Mouse (Mus musculus) E14TG2a.4 (cell line): ENCODE results near the gene Rbm25.

Source experiments
- H3K27me3 ChIP-seq: 2 replicates; pipeline ENCODE4 v1.6.1; 2014; ENCODE audit warnings: low read length, control low read depth; ENCODE audit not compliant: insufficient read depth
- H3K36me3 ChIP-seq: 2 replicates; pipeline ENCODE4 v1.6.1; 2014; ENCODE audit warnings: low read length, control low read depth; ENCODE audit not compliant: insufficient read depth
- H3K4me1 ChIP-seq: replicated peaks from 2 replicates; pipeline ENCODE4 v1.6.1; 2014; ENCODE audit warnings: low read depth, low read length, control low read depth
- H3K4me3 ChIP-seq: replicated peaks from 2 replicates; pipeline ENCODE4 v1.5.1; 2014; ENCODE audit warnings: mild to moderate bottlenecking, low read length
- H3K9me3 ChIP-seq: 2 replicates; pipeline ENCODE4 v1.6.1; 2014; ENCODE audit warnings: low read length, control low read depth
- CTCF ChIP-seq: conservative IDR thresholded peaks from 2 replicates; pipeline ENCODE4 v1.5.1; 2014; ENCODE audit warnings: low read length
- NANOG ChIP-seq: IDR thresholded peaks from 2 replicates; pipeline ENCODE4 v1.6.1; 2014; ENCODE audit warnings: borderline replicate concordance, low read length, mixed read lengths
- POU5F1 ChIP-seq: IDR thresholded peaks from 2 replicates; pipeline ENCODE4 v1.6.1; 2014; ENCODE audit warnings: low read length, borderline replicate concordance

The Rbm25 gene

DNA sequence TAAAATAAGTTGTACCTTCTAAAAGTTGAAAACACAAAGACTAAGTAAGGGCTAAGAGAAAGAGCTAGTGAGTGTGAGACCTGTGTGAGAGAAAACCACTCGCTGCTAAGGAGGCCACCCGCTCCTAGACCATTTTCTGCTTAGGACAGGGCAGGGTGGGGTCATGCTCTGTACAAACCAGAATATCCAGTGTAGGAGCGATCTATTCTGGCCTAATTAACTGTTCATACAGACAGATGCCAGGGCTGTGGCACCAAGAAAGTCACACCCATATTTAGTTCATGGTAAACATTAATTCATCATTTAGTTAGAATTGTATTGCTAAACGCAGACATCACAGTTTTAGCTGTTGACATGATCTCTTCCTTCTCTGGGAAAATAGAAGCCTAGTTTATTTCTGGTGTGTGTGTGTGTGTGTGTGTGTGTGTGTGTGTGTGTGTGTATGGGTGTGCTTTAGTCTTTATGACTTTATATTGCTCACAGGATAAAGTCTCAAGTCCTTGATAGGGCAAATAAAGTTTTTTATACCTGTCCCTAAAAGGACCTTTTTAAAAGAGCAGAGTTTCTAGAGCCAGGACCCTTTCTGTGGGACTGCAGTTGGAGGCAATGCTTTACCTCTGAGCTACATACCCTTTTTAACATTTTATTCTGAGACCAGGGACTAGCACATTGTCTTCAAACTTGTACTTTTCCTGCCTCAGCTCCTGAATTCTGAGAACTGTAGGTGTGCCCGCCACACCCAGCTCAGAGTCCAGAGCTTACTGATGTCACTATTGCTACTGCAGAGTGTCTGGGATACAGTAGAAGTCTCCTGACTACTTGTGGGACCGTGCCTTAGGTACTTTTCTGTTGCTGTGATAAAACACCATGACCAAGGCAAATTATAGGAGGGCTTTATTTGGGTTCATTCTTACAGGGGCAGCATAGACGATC lies 77.4 kb downstream of the Rbm25 start:
- Histone ChIP-seq H3K36me3 (peaks cover 47% of the 10 kb centered on the region), H3K4me3 (no peak overlapping the region), H3K4me1 (peaks cover 56% of the 10 kb centered on the region), H3K27me3 (no peaks in the 10 kb centered on the region), H3K9me3 (no peaks in the 10 kb centered on the region)
- TF ChIP-seq CTCF, result no peak
- TF ChIP-seq POU5F1, result no peak
- TF ChIP-seq NANOG, result no peak

DNA sequence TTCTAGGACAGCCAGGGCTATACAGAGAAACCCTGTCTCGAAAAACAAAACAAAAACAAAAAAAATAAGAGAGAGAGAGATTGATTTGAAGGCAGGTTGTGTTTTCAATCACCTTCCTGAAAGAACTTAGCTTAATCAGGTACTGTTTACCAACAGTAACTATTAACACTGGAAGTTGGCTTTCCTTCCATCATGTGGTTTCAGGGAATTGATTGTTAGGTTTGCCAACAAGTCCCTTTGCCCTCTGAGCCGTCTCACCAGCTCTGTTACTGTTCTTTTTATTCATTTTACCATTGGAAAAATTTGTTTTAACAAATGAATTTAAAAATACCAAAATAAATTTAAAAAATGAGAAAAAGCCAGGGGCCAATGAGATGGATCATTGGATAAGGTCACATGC lies 78.9 kb downstream of the Rbm25 start:
- Histone ChIP-seq H3K27me3 (no peaks in the 10 kb centered on the region), H3K4me1 (peaks cover 50% of the 10 kb centered on the region), H3K4me3 (no peak overlapping the region), H3K9me3 (no peaks in the 10 kb centered on the region), H3K36me3 (peaks cover 51% of the 10 kb centered on the region)
- no peak for TF ChIP-seq NANOG
- no peak for TF ChIP-seq CTCF
- TF ChIP-seq POU5F1, result no peak

DNA sequence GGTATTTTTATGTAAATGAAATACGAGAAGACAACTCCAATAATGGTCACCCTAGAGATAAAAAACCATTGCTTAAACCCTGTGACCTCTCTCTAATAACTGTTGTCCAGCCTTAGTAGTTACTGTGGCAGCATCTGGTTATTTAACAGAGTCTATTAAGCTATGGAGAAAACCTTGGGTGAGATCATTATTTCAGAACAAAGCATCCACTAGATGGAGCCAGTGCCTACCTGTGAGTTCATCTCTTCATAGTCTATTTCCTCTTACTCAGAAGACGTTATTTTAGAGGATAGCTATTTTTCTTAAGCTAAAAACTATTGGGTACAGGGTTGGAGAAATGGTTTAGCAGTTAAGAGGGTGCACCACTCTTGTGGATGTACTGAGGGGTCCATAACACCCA lies 82.7 kb downstream of the Rbm25 start:
- Histone ChIP-seq H3K27me3 (no peaks in the 10 kb centered on the region), H3K4me3 (no peak overlapping the region), H3K9me3 (no peaks in the 10 kb centered on the region), H3K36me3 (peaks cover 67% of the 10 kb centered on the region), H3K4me1 (peaks cover 44% of the 10 kb centered on the region)
- no peak for TF ChIP-seq NANOG
- TF ChIP-seq CTCF, result peak; percentile 35
- TF ChIP-seq POU5F1, result no peak

- peaks cover 64% of the 10 kb centered on the region for H3K36me3 ChIP-seq
- no peaks in the 10 kb centered on the region for H3K27me3 ChIP-seq
- peaks cover 64% of the 10 kb centered on the region for H3K4me1 ChIP-seq
- no peak overlapping the region for H3K4me3 ChIP-seq
- H3K9me3 ChIP-seq, result no peaks in the 10 kb centered on the region
- TF ChIP-seq NANOG, result no peak
- TF ChIP-seq CTCF, result no peak
- no peak for TF ChIP-seq POU5F1
These were observed 85.6 kb downstream of the Rbm25 start for GRCm38 (mm10) chr12:83716416-83717184.

- Histone ChIP-seq H3K36me3 (peaks cover 66% of the 10 kb centered on the region), H3K4me1 (peaks cover 76% of the 10 kb centered on the region), H3K9me3 (no peaks in the 10 kb centered on the region), H3K27me3 (no peaks in the 10 kb centered on the region), H3K4me3 (no peak overlapping the region)
- TF ChIP-seq NANOG (peak; percentile 92), POU5F1 (no peak), CTCF (no peak)
These were observed 88.4 kb downstream of the Rbm25 start for GRCm38 (mm10) chr12:83719431-83719830.

GRCm38 (mm10) chr12:83721281-83721680 lies 90.2 kb downstream of the Rbm25 start:
- TF ChIP-seq NANOG (no peak), POU5F1 (no peak), CTCF (no peak)
- H3K36me3 ChIP-seq, result peaks cover 68% of the 10 kb centered on the region
- no peaks in the 10 kb centered on the region for H3K9me3 ChIP-seq
- H3K27me3 ChIP-seq, result no peaks in the 10 kb centered on the region
- peaks cover 69% of the 10 kb centered on the region for H3K4me1 ChIP-seq
- H3K4me3 ChIP-seq, result no peak overlapping the region

GRCm38 (mm10) chr12:83723037-83723436 lies 92.0 kb downstream of the Rbm25 start:
- Histone ChIP-seq H3K36me3 (peaks cover 74% of the 10 kb centered on the region), H3K4me1 (peaks cover 53% of the 10 kb centered on the region), H3K27me3 (no peaks in the 10 kb centered on the region), H3K9me3 (no peaks in the 10 kb centered on the region), H3K4me3 (no peak overlapping the region)
- TF ChIP-seq CTCF (no peak), POU5F1 (no peak), NANOG (no peak)
